Mouse (Mus musculus) erythroblast, embryonic 14.5 days (primary cell): Measurements from ENCODE around the gene Nmrk1.

ENCODE experiments used
- GATA1 ChIP-seq: IDR thresholded peaks from 2 replicates; pipeline ENCODE4 v1.6.1; 2012; ENCODE audit warnings: low read length, inconsistent platforms, mixed read lengths
- TAL1 ChIP-seq: IDR thresholded peaks from 3 replicates; pipeline ENCODE4 v1.6.1; 2012; ENCODE audit warnings: low read length, inconsistent platforms, mixed read lengths

- TF ChIP-seq TAL1 (no peak), GATA1 (no peak)
Measured at GRCm38 (mm10) chr19:18644084-18644483, 12.3 kb downstream of the Nmrk1 start.
